Mouse (Mus musculus): ENCODE data around the gene Tepsin.

DNA sequence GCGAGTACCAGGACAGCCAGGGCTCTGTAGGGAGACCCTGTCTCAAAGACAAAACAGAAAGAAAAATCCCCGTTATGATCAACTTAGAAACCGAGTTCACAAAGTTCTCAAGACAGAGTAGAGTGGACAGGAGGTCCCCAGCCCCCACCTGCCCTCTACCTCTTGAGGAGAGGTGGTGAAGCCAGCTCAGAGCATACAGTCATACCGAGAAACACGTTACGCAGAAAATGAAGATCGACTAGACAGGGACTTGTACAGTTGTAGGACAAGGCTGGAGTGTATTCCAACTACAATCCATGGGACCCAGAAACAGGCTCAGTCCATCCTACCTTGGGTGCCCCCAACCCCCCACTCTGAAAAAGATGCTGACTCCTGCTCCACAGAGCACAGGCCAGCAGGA is 20.6 kb upstream of the Tepsin start:
- TF ChIP-seq CTCF (IDR thresholded peaks at IDR 0.05; ENCODE audit: low read depth) (no peak), EP300 (IDR thresholded peaks at IDR 0.05; ENCODE audit: low read depth) (no peak)

Measured in heart, postnatal 0 days (tissue).